Mouse (Mus musculus): Measurements from ENCODE around the gene Nav1. TPM values are rescaled to one million over a fixed set of nuclear protein-coding genes. Genes with fewer than 3 reads are reported as not detected.

Gene Nav1
- polyA plus RNA-seq, 1 experiment: 26.8 TPM

DNA sequence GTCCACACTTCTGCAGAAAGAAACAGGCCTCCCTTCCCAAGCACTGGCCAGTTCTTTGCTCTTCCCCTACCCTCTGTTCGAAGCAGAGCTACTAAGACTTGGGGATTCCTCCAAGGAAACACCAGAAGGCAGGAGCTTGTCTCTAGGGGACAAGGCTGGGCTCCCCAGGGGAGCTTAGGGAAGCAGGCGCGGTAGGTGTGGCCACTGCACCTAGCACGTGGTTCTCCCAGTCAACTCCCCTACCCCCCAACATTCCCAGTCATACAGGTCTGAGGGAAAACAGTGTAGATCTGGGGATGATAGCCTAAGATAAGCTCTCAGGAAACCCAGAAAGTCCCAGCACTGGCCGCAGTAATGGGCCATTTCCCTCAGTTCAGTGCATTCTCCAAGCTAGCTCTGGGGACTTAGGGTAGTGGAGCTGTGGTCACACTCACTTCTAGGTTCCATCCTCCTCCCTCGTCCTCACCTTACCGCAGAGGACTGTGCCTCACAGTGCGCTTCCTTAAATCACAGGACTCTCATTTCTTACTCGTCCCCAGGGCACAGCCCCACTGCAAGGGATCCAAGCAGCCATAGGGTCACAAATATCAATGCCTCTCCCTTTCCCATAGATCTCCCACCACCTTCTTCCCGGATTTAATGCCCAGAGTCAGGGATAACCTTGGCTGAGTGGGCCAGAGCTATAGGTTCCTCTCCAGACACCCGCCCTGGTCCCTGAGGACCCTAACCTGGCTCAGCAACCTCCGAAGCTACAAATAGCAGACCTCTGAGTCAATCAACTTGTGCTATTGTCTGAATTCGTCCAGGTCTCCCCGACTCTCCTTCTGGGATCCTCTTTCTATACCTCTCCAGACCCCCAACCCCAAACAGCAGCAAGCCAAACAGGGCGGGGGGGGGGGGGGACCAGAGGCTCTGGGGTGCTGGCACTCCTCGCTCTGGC is 97.7 kb downstream of the Nav1 start:
- Histone ChIP-seq H3K27ac (ENCODE audit: insufficient read depth, low read length) (no peak overlapping the region), H3K4me1 (ENCODE audit: control insufficient read depth, insufficient read depth, low read length) (peaks cover 6% of the 10 kb centered on the region; the same call in 1 of the 2 replicates), H3K27me3 (ENCODE audit: control insufficient read depth, insufficient read depth, low read length) (no peaks in the 10 kb centered on the region), H3K4me3 (replicated peaks; ENCODE audit: insufficient read depth, low read depth, low read length) (peak overlapping the region; percentile 70)
- DNase-seq: no peak
- 63% methylated on average over 16 of the region's 16 CpGs for WGBS
- TF ChIP-seq CTCF (IDR thresholded peaks at IDR 0.05; ENCODE audit: borderline replicate concordance, insufficient read depth, low read depth, low read length) (no peak), POLR2A (IDR thresholded peaks at IDR 0.05; ENCODE audit: borderline replicate concordance, insufficient read depth, low read length) (no peak)

DNA sequence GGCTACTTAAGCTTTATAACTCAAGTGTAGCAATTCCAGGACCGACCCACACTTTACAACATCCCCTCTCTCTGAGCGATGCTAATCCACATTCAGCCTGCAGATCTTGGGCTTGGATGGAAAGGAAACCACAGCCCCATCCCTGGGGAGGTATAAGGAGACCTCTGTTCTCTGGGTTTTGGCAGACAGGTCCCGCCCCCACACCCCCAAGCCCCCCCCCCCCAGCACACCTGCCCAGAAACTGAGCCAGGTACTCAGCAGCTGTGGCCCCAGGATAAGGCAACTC is 98.8 kb downstream of the Nav1 start:
- WGBS: 51% methylated on average over 3 of the region's 3 CpGs
- no peaks in the 10 kb centered on the region for H3K27me3 ChIP-seq (ENCODE audit: control insufficient read depth, insufficient read depth, low read length)
- DNase-seq: no peak
- H3K27ac ChIP-seq (ENCODE audit: insufficient read depth, low read length): no peak overlapping the region
- H3K4me3 ChIP-seq (replicated peaks; ENCODE audit: insufficient read depth, low read depth, low read length): no peak overlapping the region
- TF ChIP-seq POLR2A (IDR thresholded peaks at IDR 0.05; ENCODE audit: borderline replicate concordance, insufficient read depth, low read length) (no peak), CTCF (IDR thresholded peaks at IDR 0.05; ENCODE audit: borderline replicate concordance, insufficient read depth, low read depth, low read length) (no peak)
- peaks cover 6% of the 10 kb centered on the region; the same call in 1 of the 2 replicates for H3K4me1 ChIP-seq (ENCODE audit: control insufficient read depth, insufficient read depth, low read length)

DNA sequence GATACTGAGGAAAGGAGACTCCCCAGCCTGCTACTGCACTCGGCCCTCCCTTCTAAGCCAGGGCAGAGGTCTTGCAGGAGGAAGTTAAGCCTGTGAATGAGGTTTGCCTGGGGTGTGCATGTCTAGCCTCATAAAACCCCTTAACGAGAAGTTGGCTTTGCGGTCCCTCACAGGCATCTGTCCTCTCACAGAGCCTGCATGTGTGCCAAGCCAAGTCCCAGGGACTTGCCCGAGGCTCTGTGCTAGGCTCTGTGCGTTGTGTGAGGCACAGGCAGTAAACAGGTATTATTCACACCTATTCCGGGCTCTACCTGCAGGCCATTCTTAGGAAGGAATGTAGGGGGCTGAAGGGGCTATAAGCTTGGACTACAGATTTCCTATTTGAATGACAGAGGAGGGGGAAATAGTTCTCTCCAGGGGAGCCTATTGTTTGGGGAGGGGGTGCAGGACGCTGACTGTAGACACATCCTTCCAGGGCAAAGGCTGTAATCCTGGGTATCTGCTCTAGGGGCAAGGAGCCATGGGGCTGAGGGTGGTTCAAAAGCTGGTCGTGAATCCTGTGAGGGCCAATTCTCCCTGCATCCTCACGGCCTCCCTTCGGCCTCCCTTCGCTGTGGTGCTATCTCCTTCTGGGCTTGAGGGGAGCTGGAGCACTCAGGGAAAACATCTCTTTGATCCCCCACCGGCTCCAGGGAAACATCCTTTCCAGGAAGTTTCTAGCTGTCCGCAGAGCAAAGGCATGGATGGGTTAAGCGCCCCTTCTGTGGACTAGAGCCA is 99.3 kb downstream of the Nav1 start:
- H3K27ac ChIP-seq (ENCODE audit: insufficient read depth, low read length): no peak overlapping the region
- no peak overlapping the region for H3K4me3 ChIP-seq (replicated peaks; ENCODE audit: insufficient read depth, low read depth, low read length)
- peaks cover 6% of the 10 kb centered on the region; the same call in 1 of the 2 replicates for H3K4me1 ChIP-seq (ENCODE audit: control insufficient read depth, insufficient read depth, low read length)
- TF ChIP-seq POLR2A (IDR thresholded peaks at IDR 0.05; ENCODE audit: borderline replicate concordance, insufficient read depth, low read length) (no peak), CTCF (IDR thresholded peaks at IDR 0.05; ENCODE audit: borderline replicate concordance, insufficient read depth, low read depth, low read length) (no peak)
- no peaks in the 10 kb centered on the region for H3K27me3 ChIP-seq (ENCODE audit: control insufficient read depth, insufficient read depth, low read length)
- no peak for DNase-seq
- 70% methylated on average over 14 of the region's 14 CpGs for WGBS

DNA sequence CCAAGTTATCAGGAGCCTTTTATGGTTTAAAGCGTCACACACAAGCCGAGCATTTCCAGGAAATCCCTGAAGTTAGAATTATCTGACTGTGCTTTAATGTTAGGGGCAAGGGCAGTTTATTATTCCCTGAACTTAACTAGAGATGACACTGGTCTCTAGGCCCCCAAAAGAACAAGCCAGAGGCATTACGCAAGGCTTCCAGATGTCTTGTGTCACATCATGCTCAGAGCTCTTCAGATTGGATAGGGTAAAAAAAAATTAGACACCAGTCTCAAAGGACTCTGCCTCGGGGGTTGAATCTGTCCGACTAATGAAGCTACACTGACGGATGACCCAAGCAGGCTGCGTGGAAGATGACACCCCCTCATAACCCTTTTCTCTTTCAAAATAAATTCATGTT is 101.6 kb downstream of the Nav1 start:
- no peak for DNase-seq
- Histone ChIP-seq H3K27ac (ENCODE audit: insufficient read depth, low read length) (no peak overlapping the region), H3K27me3 (ENCODE audit: control insufficient read depth, insufficient read depth, low read length) (no peaks in the 10 kb centered on the region), H3K4me1 (ENCODE audit: control insufficient read depth, insufficient read depth, low read length) (no peaks in the 10 kb centered on the region; the same call in 1 of the 2 replicates), H3K4me3 (replicated peaks; ENCODE audit: insufficient read depth, low read depth, low read length) (no peak overlapping the region)
- TF ChIP-seq POLR2A (IDR thresholded peaks at IDR 0.05; ENCODE audit: borderline replicate concordance, insufficient read depth, low read length) (no peak), CTCF (IDR thresholded peaks at IDR 0.05; ENCODE audit: borderline replicate concordance, insufficient read depth, low read depth, low read length) (no peak)
- 87% methylated on average over 7 of the region's 7 CpGs for WGBS

DNA sequence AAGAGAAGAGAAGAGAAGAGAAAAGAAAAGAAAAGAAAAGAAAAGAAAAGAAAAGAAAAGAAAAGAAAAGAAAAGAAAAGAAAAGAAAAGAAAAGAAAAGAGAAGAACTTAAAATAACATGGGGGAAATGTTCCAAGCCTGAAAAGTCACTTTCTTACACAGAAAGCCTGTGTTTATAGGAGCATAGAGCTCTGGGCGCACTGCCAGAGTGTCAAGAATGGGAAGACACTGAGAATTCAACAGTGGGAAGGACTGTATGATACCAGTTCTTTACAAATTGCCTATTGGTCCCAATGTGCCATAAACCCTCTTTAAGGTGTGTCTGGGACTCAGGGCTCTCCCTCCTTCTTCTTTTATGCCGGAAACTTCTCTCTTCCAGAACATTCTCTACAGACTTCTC is 103.7 kb downstream of the Nav1 start:
- Histone ChIP-seq H3K4me3 (replicated peaks; ENCODE audit: insufficient read depth, low read depth, low read length) (no peak overlapping the region), H3K27ac (ENCODE audit: insufficient read depth, low read length) (no peak overlapping the region), H3K27me3 (ENCODE audit: control insufficient read depth, insufficient read depth, low read length) (no peaks in the 10 kb centered on the region), H3K4me1 (ENCODE audit: control insufficient read depth, insufficient read depth, low read length) (no peaks in the 10 kb centered on the region)
- DNase-seq: no peak
- 73% methylated on average over 2 of the region's 2 CpGs for WGBS
- TF ChIP-seq CTCF (IDR thresholded peaks at IDR 0.05; ENCODE audit: borderline replicate concordance, insufficient read depth, low read depth, low read length) (no peak), POLR2A (IDR thresholded peaks at IDR 0.05; ENCODE audit: borderline replicate concordance, insufficient read depth, low read length) (no peak)

DNA sequence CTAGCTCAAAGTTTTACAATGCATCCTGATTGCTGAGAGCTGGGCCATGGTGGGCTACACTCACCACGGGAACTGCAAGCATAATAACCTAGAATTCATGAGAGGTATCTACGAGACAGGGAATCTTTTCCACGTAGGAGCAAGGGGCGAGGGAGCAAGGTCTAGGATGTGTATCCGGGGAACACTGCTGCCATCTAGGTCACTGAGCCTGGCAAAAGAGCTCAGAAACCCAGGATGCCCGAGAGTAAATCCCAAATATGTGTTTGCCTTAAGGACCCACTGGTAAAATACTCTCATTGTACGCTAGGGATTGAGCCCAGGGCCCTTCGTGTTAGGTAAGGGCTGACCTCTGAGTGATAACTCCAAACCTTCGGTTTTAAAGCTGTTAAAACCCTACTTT is 104.3 kb downstream of the Nav1 start:
- Histone ChIP-seq H3K4me1 (ENCODE audit: control insufficient read depth, insufficient read depth, low read length) (no peaks in the 10 kb centered on the region), H3K27ac (ENCODE audit: insufficient read depth, low read length) (no peak overlapping the region), H3K27me3 (ENCODE audit: control insufficient read depth, insufficient read depth, low read length) (no peaks in the 10 kb centered on the region), H3K4me3 (replicated peaks; ENCODE audit: insufficient read depth, low read depth, low read length) (no peak overlapping the region)
- TF ChIP-seq POLR2A (IDR thresholded peaks at IDR 0.05; ENCODE audit: borderline replicate concordance, insufficient read depth, low read length) (no peak), CTCF (IDR thresholded peaks at IDR 0.05; ENCODE audit: borderline replicate concordance, insufficient read depth, low read depth, low read length) (no peak)
- DNase-seq: no peak
- WGBS: 74% methylated on average over 9 of the region's 9 CpGs

DNA sequence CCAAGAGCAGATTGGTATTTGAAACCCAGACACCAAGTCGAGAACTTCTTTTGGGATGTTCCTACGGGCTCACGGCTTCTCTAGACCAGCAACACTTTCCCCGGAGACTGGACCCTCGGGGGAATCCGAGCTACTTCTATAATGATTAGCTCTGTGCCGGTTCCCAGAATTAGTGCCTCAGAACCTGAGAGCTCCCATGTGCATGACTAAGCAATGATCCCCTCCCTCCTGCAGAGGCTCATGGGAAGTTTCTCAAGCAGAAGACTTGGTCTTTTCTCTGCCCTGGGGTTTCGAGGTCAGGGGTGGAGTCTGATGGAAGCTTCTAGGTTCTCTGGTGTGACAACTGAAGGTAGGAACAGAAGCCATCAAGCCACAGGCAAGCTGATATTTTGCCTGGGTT is 105.0 kb downstream of the Nav1 start:
- DNase-seq: no peak

More for the DNA sequence above, 105.0 kb downstream of the Nav1 start:
- H3K27ac ChIP-seq (ENCODE audit: insufficient read depth, low read length): no peak overlapping the region
- H3K27me3 ChIP-seq (ENCODE audit: control insufficient read depth, insufficient read depth, low read length): no peaks in the 10 kb centered on the region
- WGBS: 59% methylated on average over 8 of the region's 8 CpGs
- H3K4me3 ChIP-seq (replicated peaks; ENCODE audit: insufficient read depth, low read depth, low read length): no peak overlapping the region
- TF ChIP-seq CTCF (IDR thresholded peaks at IDR 0.05; ENCODE audit: borderline replicate concordance, insufficient read depth, low read depth, low read length) (no peak), POLR2A (IDR thresholded peaks at IDR 0.05; ENCODE audit: borderline replicate concordance, insufficient read depth, low read length) (no peak)
- no peaks in the 10 kb centered on the region for H3K4me1 ChIP-seq (ENCODE audit: control insufficient read depth, insufficient read depth, low read length)
